Mouse (Mus musculus) MEL (cell line): ENCODE measurements around the gene Gm10491.

Source experiments
- CHD2 ChIP-seq: IDR thresholded peaks from 2 replicates; pipeline ENCODE4 v1.6.1; 2011; ENCODE audit warnings: low read length, improper control_type of control experiment
- CTCF ChIP-seq, 3 experiments: IDR thresholded peaks in 2 of 3; conservative IDR thresholded peaks in 1 of 3; 2 replicates each; pipeline ENCODE4 v1.5.1; 2011 to 2012; ENCODE audit warnings: low read length in 3 of 3, low read depth in 2 of 3, mild to moderate bottlenecking in 2 of 3, improper control_type of control experiment in 1 of 3, inconsistent platforms in 1 of 3, mixed read lengths in 1 of 3, moderate library complexity in 1 of 3; ENCODE audit not compliant: control insufficient read depth in 1 of 3, insufficient read depth in 1 of 3, poor library complexity in 1 of 3, severe bottlenecking in 1 of 3
- EP300 ChIP-seq, 2 experiments: IDR thresholded peaks; 2 replicates each; pipeline ENCODE4 v1.6.1; 2011; ENCODE audit warnings: improper control_type of control experiment in 2 of 2, low read length in 2 of 2, low read depth in 1 of 2, mild to moderate bottlenecking in 1 of 2
- ETS1 ChIP-seq: IDR thresholded peaks from 2 replicates; pipeline ENCODE4 v1.6.1; 2012; ENCODE audit warnings: low read depth, mild to moderate bottlenecking, inconsistent platforms, low read length, improper control_type of control experiment, moderate library complexity
- GABPA ChIP-seq: IDR thresholded peaks from 2 replicates; pipeline ENCODE4 v1.6.1; 2012; ENCODE audit warnings: low read depth, mild to moderate bottlenecking, inconsistent platforms, low read length, improper control_type of control experiment, moderate library complexity
- MEF2A ChIP-seq: IDR thresholded peaks from 2 replicates; pipeline ENCODE4 v1.6.1; 2014; ENCODE audit warnings: low read depth, mild to moderate bottlenecking, inconsistent platforms, low read length, improper control_type of control experiment; ENCODE audit not compliant: poor library complexity, insufficient replicate concordance, severe bottlenecking; ENCODE audit errors: extremely low read depth
- MXI1 ChIP-seq: IDR thresholded peaks from 2 replicates; pipeline ENCODE4 v1.6.1; 2011; ENCODE audit warnings: mild to moderate bottlenecking, low read depth, low read length, improper control_type of control experiment
- POLR2A ChIP-seq, 2 experiments: IDR thresholded peaks; 2 replicates each; pipeline ENCODE4 v1.6.1; 2011 to 2012; ENCODE audit warnings: low read length in 2 of 2, mild to moderate bottlenecking in 2 of 2, control low read depth in 1 of 2, improper control_type of control experiment in 1 of 2, low read depth in 1 of 2, moderate library complexity in 1 of 2; ENCODE audit not compliant: control insufficient read depth in 1 of 2, insufficient read depth in 1 of 2, poor library complexity in 1 of 2
- POLR2AphosphoS2 ChIP-seq: IDR thresholded peaks from 2 replicates; pipeline ENCODE4 v1.6.1; 2011; ENCODE audit warnings: low read length, improper control_type of control experiment
- SMC3 ChIP-seq: IDR thresholded peaks from 2 replicates; pipeline ENCODE4 v1.6.1; 2011; ENCODE audit warnings: low read depth, low read length, improper control_type of control experiment
- TCF12 ChIP-seq: IDR thresholded peaks from 2 replicates; pipeline ENCODE4 v1.6.1; 2014; ENCODE audit warnings: low read depth, mild to moderate bottlenecking, inconsistent platforms, low read length, improper control_type of control experiment, moderate library complexity
- ZC3H11A ChIP-seq: IDR thresholded peaks from 2 replicates; pipeline ENCODE4 v1.6.1; 2012; ENCODE audit warnings: low read depth, mild to moderate bottlenecking, inconsistent platforms, low read length, improper control_type of control experiment
- ZMIZ1 ChIP-seq: IDR thresholded peaks from 2 replicates; pipeline ENCODE4 v1.6.1; 2012; ENCODE audit warnings: low read depth, mild to moderate bottlenecking, inconsistent platforms, low read length, improper control_type of control experiment, moderate library complexity

DNA sequence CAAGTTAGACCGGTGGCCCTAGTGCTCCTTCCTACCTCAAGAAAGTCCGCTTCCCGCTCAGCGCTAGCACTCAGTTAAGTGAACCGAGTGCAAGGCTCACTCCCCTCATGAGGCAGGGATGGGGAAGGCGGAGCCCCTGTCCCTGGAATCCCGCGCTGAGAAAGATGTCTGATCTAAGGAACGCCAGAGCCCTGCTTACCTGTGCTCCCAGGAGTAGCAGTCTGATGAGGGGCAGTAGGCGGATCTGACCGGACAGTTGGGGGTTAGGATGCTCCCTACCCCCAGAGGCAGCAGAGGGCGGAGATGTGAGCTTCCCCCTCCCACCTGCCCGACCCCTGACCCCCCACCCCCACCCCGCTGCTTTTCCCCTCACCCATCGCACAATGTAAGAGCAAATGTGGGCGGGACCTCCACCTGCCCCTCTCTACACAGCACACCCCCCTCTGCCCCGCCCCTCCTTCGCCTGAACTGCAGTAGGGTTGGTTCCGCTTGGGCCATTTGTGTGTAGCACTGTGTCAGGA is 20.7 kb upstream of the Gm10491 start, which contains the start of gene Eras:
- TF ChIP-seq ETS1: no peak
- TF ChIP-seq MXI1: no peak
- TF ChIP-seq ZMIZ1: no peak
- no peak for TF ChIP-seq SMC3
- no peak for TF ChIP-seq GABPA
- no peak for TF ChIP-seq POLR2A (IDR thresholded peaks at IDR 0.05; ENCODE audit: control insufficient read depth in 1 of 2, insufficient read depth in 1 of 2, low read depth in 1 of 2, low read length in 2 of 2, poor library complexity in 1 of 2)
- no peak for TF ChIP-seq CTCF (IDR thresholded peaks at IDR 0.05 in 2 of 3, conservative IDR thresholded peaks at IDR 0.05 in 1 of 3; ENCODE audit: control insufficient read depth in 1 of 3, insufficient read depth in 1 of 3, low read depth in 2 of 3, low read length in 3 of 3, poor library complexity in 1 of 3, severe bottlenecking in 1 of 3)
- no peak for TF ChIP-seq TCF12
- no peak for TF ChIP-seq CHD2
- no peak for TF ChIP-seq POLR2AphosphoS2
- no peak for TF ChIP-seq ZC3H11A
- TF ChIP-seq EP300 (IDR thresholded peaks at IDR 0.05; ENCODE audit: low read depth in 1 of 2, low read length in 2 of 2): no peak
- TF ChIP-seq MEF2A: no peak
